Mouse (Mus musculus): ENCODE data around the gene Atxn7l1. TPM values are rescaled to one million over a fixed set of nuclear protein-coding genes. Genes with fewer than 3 reads are reported as not detected.

The Atxn7l1 gene
- polyA plus RNA-seq, 1 experiment from 2014 or later: 23.9 TPM

- Histone ChIP-seq H3K4me3 (replicated peaks; ENCODE audit: low read depth, low read length) (no peak overlapping the region), H3K36me3 (ENCODE audit: control insufficient read depth, insufficient read depth, low read length) (no peaks in the 10 kb centered on the region), H3K4me2 (ENCODE audit: low read length) (no peak overlapping the region), H3K27ac (replicated peaks; ENCODE audit: low read depth, low read length) (no peak overlapping the region), H3K9ac (replicated peaks; ENCODE audit: low read length) (no peak overlapping the region), H3K27me3 (ENCODE audit: control insufficient read depth, insufficient read depth, low read length) (no peaks in the 10 kb centered on the region), H3K9me3 (ENCODE audit: control insufficient read depth, low read length) (no peaks in the 10 kb centered on the region), H3K4me1 (ENCODE audit: control insufficient read depth, insufficient read depth, low read length) (no peaks in the 10 kb centered on the region)
- DNase-seq (no peak), ATAC-seq (ENCODE audit: low FRiP score, low TSS enrichment) (no peak)
- WGBS: 63% methylated on average over 6 of the region's 6 CpGs
Measured at GRCm38 (mm10) chr12:33197746-33198145, 50.3 kb downstream of the Atxn7l1 start.

GRCm38 (mm10) chr12:33201068-33201467, 53.6 kb downstream of the Atxn7l1 start:
- 68% methylated on average over 6 of the region's 6 CpGs for WGBS
- Histone ChIP-seq H3K4me2 (ENCODE audit: low read length) (no peak overlapping the region), H3K4me3 (replicated peaks; ENCODE audit: low read depth, low read length) (no peak overlapping the region), H3K36me3 (ENCODE audit: control insufficient read depth, insufficient read depth, low read length) (no peaks in the 10 kb centered on the region), H3K4me1 (ENCODE audit: control insufficient read depth, insufficient read depth, low read length) (no peaks in the 10 kb centered on the region), H3K9me3 (ENCODE audit: control insufficient read depth, low read length) (no peaks in the 10 kb centered on the region), H3K27me3 (ENCODE audit: control insufficient read depth, insufficient read depth, low read length) (no peaks in the 10 kb centered on the region), H3K9ac (replicated peaks; ENCODE audit: low read length) (no peak overlapping the region), H3K27ac (replicated peaks; ENCODE audit: low read depth, low read length) (no peak overlapping the region)
- ATAC-seq (ENCODE audit: low FRiP score, low TSS enrichment) (no peak), DNase-seq (no peak)

- Histone ChIP-seq H3K36me3 (ENCODE audit: control insufficient read depth, insufficient read depth, low read length) (no peaks in the 10 kb centered on the region), H3K27ac (replicated peaks; ENCODE audit: low read depth, low read length) (no peak overlapping the region), H3K4me1 (ENCODE audit: control insufficient read depth, insufficient read depth, low read length) (no peaks in the 10 kb centered on the region), H3K4me2 (ENCODE audit: low read length) (no peak overlapping the region), H3K4me3 (replicated peaks; ENCODE audit: low read depth, low read length) (no peak overlapping the region), H3K9me3 (ENCODE audit: control insufficient read depth, low read length) (no peaks in the 10 kb centered on the region), H3K27me3 (ENCODE audit: control insufficient read depth, insufficient read depth, low read length) (no peaks in the 10 kb centered on the region), H3K9ac (replicated peaks; ENCODE audit: low read length) (no peak overlapping the region)
- DNase-seq (no peak), ATAC-seq (ENCODE audit: low FRiP score, low TSS enrichment) (no peak)
- 58% methylated on average over 7 of the region's 7 CpGs for WGBS
Measured at GRCm38 (mm10) chr12:33201491-33202210, 54.2 kb downstream of the Atxn7l1 start.

- H3K9me3 ChIP-seq (ENCODE audit: control insufficient read depth, low read length): no peaks in the 10 kb centered on the region
- DNase-seq (no peak), ATAC-seq (ENCODE audit: low FRiP score, low TSS enrichment) (no peak)
- no peak overlapping the region for H3K9ac ChIP-seq (replicated peaks; ENCODE audit: low read length)
- no peaks in the 10 kb centered on the region for H3K36me3 ChIP-seq (ENCODE audit: control insufficient read depth, insufficient read depth, low read length)
- no peak overlapping the region for H3K4me3 ChIP-seq (replicated peaks; ENCODE audit: low read depth, low read length)
- no peak overlapping the region for H3K4me2 ChIP-seq (ENCODE audit: low read length)
- no peaks in the 10 kb centered on the region for H3K4me1 ChIP-seq (ENCODE audit: control insufficient read depth, insufficient read depth, low read length)
- H3K27me3 ChIP-seq (ENCODE audit: control insufficient read depth, insufficient read depth, low read length): no peaks in the 10 kb centered on the region
- whole genome bisulfite sequencing: 97% methylated on average over 4 of the region's 4 CpGs
- H3K27ac ChIP-seq (replicated peaks; ENCODE audit: low read depth, low read length): no peak overlapping the region
Measured at GRCm38 (mm10) chr12:33205255-33205654, 57.8 kb downstream of the Atxn7l1 start.

DNA sequence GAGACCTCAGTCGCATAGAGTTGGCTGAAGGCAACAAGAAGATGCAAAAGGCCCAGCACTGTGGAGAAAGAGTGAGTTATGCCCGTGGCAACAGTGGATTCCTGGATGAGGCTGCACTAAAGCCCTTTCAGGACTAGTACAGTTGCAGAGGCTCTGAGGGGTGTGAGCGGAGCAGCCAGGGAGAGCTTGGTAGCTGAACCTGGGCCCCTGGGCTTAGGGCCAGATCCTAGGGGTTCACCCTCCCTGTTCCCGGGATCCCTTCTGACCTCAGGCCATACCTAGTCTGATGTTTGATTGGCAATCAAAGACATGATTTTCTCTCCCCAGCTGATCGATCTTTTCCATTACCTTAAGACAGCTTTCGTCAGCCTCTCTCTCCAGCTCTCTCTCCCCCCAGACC, 58.8 kb downstream of the Atxn7l1 start:
- H3K9me3 ChIP-seq (ENCODE audit: control insufficient read depth, low read length): no peaks in the 10 kb centered on the region
- H3K4me3 ChIP-seq (replicated peaks; ENCODE audit: low read depth, low read length): no peak overlapping the region
- 86% methylated on average over 6 of the region's 6 CpGs for WGBS
- no peak for DNase-seq
- ATAC-seq (ENCODE audit: low FRiP score, low TSS enrichment): no peak
- H3K4me2 ChIP-seq (ENCODE audit: low read length): no peak overlapping the region
- no peak overlapping the region for H3K27ac ChIP-seq (replicated peaks; ENCODE audit: low read depth, low read length)
- no peaks in the 10 kb centered on the region for H3K27me3 ChIP-seq (ENCODE audit: control insufficient read depth, insufficient read depth, low read length)
- H3K36me3 ChIP-seq (ENCODE audit: control insufficient read depth, insufficient read depth, low read length): no peaks in the 10 kb centered on the region
- no peaks in the 10 kb centered on the region for H3K4me1 ChIP-seq (ENCODE audit: control insufficient read depth, insufficient read depth, low read length)
- H3K9ac ChIP-seq (replicated peaks; ENCODE audit: low read length): no peak overlapping the region

DNA sequence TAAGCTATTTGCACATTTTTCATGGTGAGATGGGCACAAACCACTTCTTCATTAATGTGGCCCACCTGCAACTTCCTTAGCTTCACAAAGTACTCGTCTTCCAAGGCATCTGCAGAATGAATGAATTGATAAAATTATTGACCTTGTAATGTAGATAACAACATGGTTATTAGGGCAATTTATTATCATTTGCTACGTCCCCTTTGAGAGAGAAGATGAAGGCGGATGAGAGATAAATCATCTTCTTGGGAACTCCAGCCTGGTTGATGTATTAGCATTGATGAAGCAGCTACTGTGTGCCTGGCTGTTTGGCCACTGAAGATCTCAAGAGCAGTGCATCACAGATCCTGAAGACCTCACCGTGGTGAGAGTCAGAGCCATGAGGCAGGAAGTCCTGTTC, 63.4 kb downstream of the Atxn7l1 start:
- Histone ChIP-seq H3K36me3 (ENCODE audit: control insufficient read depth, insufficient read depth, low read length) (no peaks in the 10 kb centered on the region), H3K4me1 (ENCODE audit: control insufficient read depth, insufficient read depth, low read length) (no peaks in the 10 kb centered on the region), H3K4me3 (replicated peaks; ENCODE audit: low read depth, low read length) (no peak overlapping the region), H3K9ac (replicated peaks; ENCODE audit: low read length) (no peak overlapping the region), H3K9me3 (ENCODE audit: control insufficient read depth, low read length) (no peaks in the 10 kb centered on the region), H3K4me2 (ENCODE audit: low read length) (no peak overlapping the region), H3K27me3 (ENCODE audit: control insufficient read depth, insufficient read depth, low read length) (no peaks in the 10 kb centered on the region), H3K27ac (replicated peaks; ENCODE audit: low read depth, low read length) (no peak overlapping the region)
- no peak for ATAC-seq (ENCODE audit: low FRiP score, low TSS enrichment)
- 82% methylated on average over 4 of the region's 4 CpGs for WGBS
- DNase-seq: no peak

- H3K4me2 ChIP-seq (ENCODE audit: low read length): no peak overlapping the region
- H3K4me1 ChIP-seq (ENCODE audit: control insufficient read depth, insufficient read depth, low read length): peaks cover 21% of the 10 kb centered on the region
- H3K36me3 ChIP-seq (ENCODE audit: control insufficient read depth, insufficient read depth, low read length): no peaks in the 10 kb centered on the region
- no peaks in the 10 kb centered on the region for H3K27me3 ChIP-seq (ENCODE audit: control insufficient read depth, insufficient read depth, low read length)
- DNase-seq: no peak
- H3K9ac ChIP-seq (replicated peaks; ENCODE audit: low read length): no peak overlapping the region
- H3K27ac ChIP-seq (replicated peaks; ENCODE audit: low read depth, low read length): no peak overlapping the region; the same call in 1 of the 2 replicates
- ATAC-seq (ENCODE audit: low FRiP score, low TSS enrichment): no peak
- no peak overlapping the region for H3K4me3 ChIP-seq (replicated peaks; ENCODE audit: low read depth, low read length)
- H3K9me3 ChIP-seq (ENCODE audit: control insufficient read depth, low read length): no peaks in the 10 kb centered on the region
- 69% methylated on average over 9 of the region's 9 CpGs for WGBS
Measured at GRCm38 (mm10) chr12:33218215-33218859, 70.8 kb downstream of the Atxn7l1 start.

DNA sequence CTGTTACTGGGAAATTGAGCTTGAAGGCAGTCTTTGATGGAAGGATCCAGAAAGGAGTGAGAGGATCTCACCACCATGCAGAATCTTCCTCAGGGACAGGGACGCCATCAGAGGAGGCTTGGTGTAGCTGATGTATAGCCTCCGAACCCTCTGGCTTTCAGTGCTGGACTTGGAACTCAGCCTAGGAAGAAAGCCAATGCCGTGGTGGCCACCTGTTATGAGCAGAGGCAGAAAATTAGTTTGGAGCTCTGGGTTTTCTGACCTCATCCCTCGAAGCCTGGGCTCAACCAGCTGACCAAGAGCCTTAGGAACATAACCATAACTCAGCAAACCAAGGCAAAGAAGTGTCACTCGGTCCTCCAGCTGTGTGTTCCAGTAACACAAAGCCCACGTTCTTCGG, 71.9 kb downstream of the Atxn7l1 start:
- Histone ChIP-seq H3K9me3 (ENCODE audit: control insufficient read depth, low read length) (no peaks in the 10 kb centered on the region), H3K4me2 (ENCODE audit: low read length) (no peak overlapping the region), H3K4me3 (replicated peaks; ENCODE audit: low read depth, low read length) (no peak overlapping the region), H3K27ac (replicated peaks; ENCODE audit: low read depth, low read length) (peak overlapping the region; percentile 70; the same call in 1 of the 2 replicates), H3K4me1 (ENCODE audit: control insufficient read depth, insufficient read depth, low read length) (peaks cover 29% of the 10 kb centered on the region), H3K9ac (replicated peaks; ENCODE audit: low read length) (no peak overlapping the region), H3K27me3 (ENCODE audit: control insufficient read depth, insufficient read depth, low read length) (no peaks in the 10 kb centered on the region), H3K36me3 (ENCODE audit: control insufficient read depth, insufficient read depth, low read length) (no peaks in the 10 kb centered on the region)
- ATAC-seq (ENCODE audit: low FRiP score, low TSS enrichment) (no peak), DNase-seq (no peak)
- 92% methylated on average over 7 of the region's 7 CpGs for WGBS

- no peak overlapping the region for H3K9ac ChIP-seq (replicated peaks; ENCODE audit: low read length)
- DNase-seq (peak; percentile 60), ATAC-seq (ENCODE audit: low FRiP score, low TSS enrichment) (no peak)
- H3K4me3 ChIP-seq (replicated peaks; ENCODE audit: low read depth, low read length): no peak overlapping the region
- H3K27me3 ChIP-seq (ENCODE audit: control insufficient read depth, insufficient read depth, low read length): no peaks in the 10 kb centered on the region
- H3K4me1 ChIP-seq (ENCODE audit: control insufficient read depth, insufficient read depth, low read length): peaks cover 35% of the 10 kb centered on the region
- H3K9me3 ChIP-seq (ENCODE audit: control insufficient read depth, low read length): no peaks in the 10 kb centered on the region
- H3K36me3 ChIP-seq (ENCODE audit: control insufficient read depth, insufficient read depth, low read length): no peaks in the 10 kb centered on the region
- H3K27ac ChIP-seq (replicated peaks; ENCODE audit: low read depth, low read length): peak overlapping the region; percentile 70
- no peak overlapping the region for H3K4me2 ChIP-seq (ENCODE audit: low read length)
- 55% methylated on average over 5 of the region's 5 CpGs for WGBS
Measured at GRCm38 (mm10) chr12:33220081-33220480, 72.6 kb downstream of the Atxn7l1 start.
